Mouse (Mus musculus) adrenal gland, adult 2 months (tissue): Measurements from ENCODE around the gene Slf2. TPM values are rescaled to one million over a fixed set of nuclear protein-coding genes. Genes with fewer than 3 reads are reported as not detected.

Experiments
- DNase-seq: peaks from one replicate; pipeline ENCODE4 v3.0.0; 2021
- polyA plus RNA-seq: library from polyadenylated mRNA; depleted of rRNA; stranded (reverse); fragments of >200 nt; gene quantifications from 2 replicates; pipeline ENCODE4 v1.2.3, GENCODE M21; 2012; rRNA removed
- total RNA-seq, 2 experiments: library from RNA; stranded (reverse); gene quantifications; 2 replicates each; pipeline ENCODE4 v1.2.3; 2021

Slf2 gene
- total and polyA plus RNA-seq, 3 experiments: 19.6 to 54.9 (median 21.4) TPM

- DNase-seq: peak; percentile 82
Measured at GRCm38 (mm10) chr19:45030746-45031693, 100.1 kb downstream of the Slf2 start.

DNA sequence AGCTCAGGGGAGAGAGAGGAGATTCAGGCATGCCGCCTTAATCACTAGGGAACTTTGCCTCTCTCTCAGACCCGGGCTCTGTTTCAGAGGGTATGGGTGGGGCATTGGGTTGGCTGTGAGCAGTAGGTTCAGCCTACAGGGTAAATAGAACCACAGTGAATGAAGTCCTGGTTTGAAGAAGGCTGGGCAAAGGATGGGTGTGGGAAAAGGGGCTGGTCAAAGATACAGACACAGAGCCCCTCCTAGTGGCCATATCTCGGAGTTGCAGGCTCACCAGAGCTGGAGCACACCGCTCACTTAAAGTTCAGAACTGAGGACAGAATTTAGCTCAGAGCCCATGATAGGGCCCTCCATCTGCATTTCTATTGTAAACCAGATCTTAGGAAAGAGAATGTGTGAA, 100.8 kb downstream of the Slf2 start:
- peak; percentile 82 for DNase-seq

Other genes with a start within 250 kb of the Slf2 start
- gene Pax2, start 175.1 kb upstream of the Slf2 start, total RNA-seq: not detected
- gene Pax2, start 175.1 kb upstream of the Slf2 start, polyA plus RNA-seq: not detected in 2 replicates
- gene Sema4g, start 58.0 kb downstream of the Slf2 start, total RNA-seq: 1 to 10 TPM; 6.3 to 7.7 TPM
- gene Sema4g, start 58.0 kb downstream of the Slf2 start, polyA plus RNA-seq: 9.4 and 13.4 TPM in 2 replicates
- gene Twnk, start 74.5 kb downstream of the Slf2 start, total RNA-seq: 10 to 100 TPM; 24.7 to 37.1 TPM
- 7.5 and 9.6 TPM in 2 replicates for gene Twnk, start 74.5 kb downstream of the Slf2 start, polyA plus RNA-seq
- gene Mrpl43, start 75.3 kb downstream of the Slf2 start, total RNA-seq: 10 to 100 TPM; 45.2 to 55.1 TPM
- 196 and 208 TPM in 2 replicates for gene Mrpl43, start 75.3 kb downstream of the Slf2 start, polyA plus RNA-seq
- gene Lzts2, start 83.3 kb downstream of the Slf2 start, total RNA-seq: 100 to 1,000 TPM in 1 of 2 experiments, 10 to 100 TPM in 1; 52.8 to 111 TPM
- gene Lzts2, start 83.3 kb downstream of the Slf2 start, polyA plus RNA-seq: 313 and 342 TPM in 2 replicates
- gene Pdzd7, start 114.6 kb downstream of the Slf2 start, total RNA-seq: under 1 TPM in 1 of 2 experiments, not detected in 1; 0.09 TPM
- gene Pdzd7, start 114.6 kb downstream of the Slf2 start, polyA plus RNA-seq: 0.62 and 0.65 TPM in 2 replicates
- 10 to 100 TPM; 51.2 to 89.3 TPM for gene Sfxn3, start 116.4 kb downstream of the Slf2 start, total RNA-seq
- 45.9 and 65.5 TPM in 2 replicates for gene Sfxn3, start 116.4 kb downstream of the Slf2 start, polyA plus RNA-seq
- gene Kazald1, start 144.1 kb downstream of the Slf2 start, total RNA-seq: 1 to 10 TPM; 2.2 to 6.0 TPM
- 9.8 and 11.1 TPM in 2 replicates for gene Kazald1, start 144.1 kb downstream of the Slf2 start, polyA plus RNA-seq
- gene Tlx1, start 219.5 kb downstream of the Slf2 start, total RNA-seq: not detected
- not detected in 2 replicates for gene Tlx1, start 219.5 kb downstream of the Slf2 start, polyA plus RNA-seq